Mouse (Mus musculus): ENCODE data around the gene Disp2.

DNA sequence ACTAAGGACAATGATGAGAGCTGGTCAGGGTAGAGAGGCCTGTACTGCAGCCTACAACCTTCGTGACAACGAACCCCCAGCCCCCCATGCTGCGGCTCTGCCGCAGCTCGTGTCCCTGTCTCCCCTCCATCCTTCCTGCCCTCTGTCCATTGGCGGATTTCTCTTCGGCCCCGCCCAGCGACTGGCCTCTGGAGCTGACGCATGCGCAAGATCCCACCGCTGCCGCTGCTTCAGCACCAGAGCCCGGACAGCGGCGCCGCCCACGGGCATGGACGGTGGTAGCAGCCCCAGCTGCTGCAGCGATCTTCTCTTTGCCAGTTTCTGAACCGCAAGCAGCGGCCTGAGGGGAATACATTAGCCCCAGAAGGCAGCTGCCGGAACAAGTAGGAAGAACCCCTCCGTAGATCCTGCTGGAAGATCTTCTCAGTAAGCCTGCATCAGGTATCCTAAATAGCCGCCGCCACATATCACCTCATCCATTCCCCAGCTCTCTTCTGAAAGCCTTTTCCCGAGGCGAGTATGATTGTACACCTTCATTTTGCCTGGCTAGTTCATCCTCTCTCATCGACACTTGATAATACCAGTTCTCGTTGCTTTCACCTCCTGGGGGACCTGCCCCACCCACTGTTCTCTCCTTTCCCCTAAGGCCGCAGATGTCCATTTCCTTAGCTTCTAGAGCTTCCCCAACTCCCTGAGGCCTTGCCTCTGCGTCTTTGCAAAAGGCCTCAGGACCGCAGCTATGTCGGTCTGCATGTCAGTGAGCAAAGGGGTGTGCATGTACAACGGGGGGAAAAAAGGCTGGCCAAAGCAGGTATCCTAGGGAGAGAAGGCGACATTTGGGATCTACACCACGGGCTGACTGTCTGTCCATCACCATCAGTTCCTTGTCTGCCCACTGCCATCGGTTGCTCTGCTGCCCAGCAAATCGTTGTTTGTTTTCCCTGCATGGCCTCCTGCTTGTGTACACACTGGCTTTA is at the start of gene Disp2:
- TF ChIP-seq FLI1 (IDR thresholded peaks at IDR 0.05; ENCODE audit: low read length) = no peak
- no peak for TF ChIP-seq GATA1 (IDR thresholded peaks at IDR 0.05; ENCODE audit: borderline replicate concordance, low read length)

Measured in megakaryocyte, embryonic 14.5 days (primary cell).